Mouse (Mus musculus): ENCODE measurements around the gene Dpyd.

DNA sequence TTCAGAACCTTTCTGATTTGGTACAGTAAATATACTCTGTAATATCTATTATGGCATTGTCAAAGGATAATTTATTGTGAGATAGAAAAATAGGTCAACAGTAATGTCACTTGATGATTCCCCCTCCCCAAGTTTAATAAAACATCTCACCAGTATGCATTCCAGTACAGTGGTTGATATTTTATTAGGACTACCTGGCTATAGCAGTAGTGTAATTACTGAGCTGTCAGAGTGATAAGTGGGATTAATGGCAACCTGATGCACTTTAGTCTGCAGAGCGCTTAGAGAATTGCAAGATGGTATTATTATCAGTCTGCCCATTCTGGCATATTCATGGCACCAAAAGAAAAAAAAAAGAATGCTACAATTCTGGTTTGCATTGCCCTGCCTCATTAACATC lies 194.2 kb downstream of the Dpyd start:
- no peak for TF ChIP-seq CTCF (IDR thresholded peaks at IDR 0.05)
- TF ChIP-seq POLR2A (IDR thresholded peaks at IDR 0.05; ENCODE audit: insufficient read depth, low read depth, low read length), result no peak
- no peak for TF ChIP-seq EP300 (IDR thresholded peaks at IDR 0.05; ENCODE audit: insufficient read depth, low read depth, low read length)

Measured in heart, adult 2 months (tissue).